Mouse (Mus musculus) forebrain, embryonic 13.5 days (tissue): ENCODE data around the gene Adipor1. TPM values are rescaled to one million over a fixed set of nuclear protein-coding genes. Genes with fewer than 3 reads are reported as not detected.

Source experiments
- ATAC-seq: fragments of 200-750 bp; cut with Nextera tagmentation; 2 replicates; pipeline ENCODE4 v1.8.0; 2017
- H3K27ac ChIP-seq: fragments of 300-500 bp; sonication (generic); 2 replicates; pipeline ENCODE4 v1.5.1; 2015; ENCODE audit warnings: inconsistent platforms, mild to moderate bottlenecking, moderate library complexity
- H3K27me3 ChIP-seq: fragments of 300-500 bp; sonication (generic); 2 replicates; pipeline ENCODE4 v1.6.1; 2015; ENCODE audit warnings: mild to moderate bottlenecking, inconsistent platforms
- H3K36me3 ChIP-seq: fragments of 300-500 bp; sonication (generic); 2 replicates; pipeline ENCODE4 v1.6.1; 2015; ENCODE audit warnings: mild to moderate bottlenecking, inconsistent platforms; ENCODE audit not compliant: poor library complexity, severe bottlenecking
- H3K4me1 ChIP-seq: fragments of 300-500 bp; sonication (generic); 2 replicates; pipeline ENCODE4 v1.6.1; 2015; ENCODE audit warnings: inconsistent platforms
- H3K4me2 ChIP-seq: fragments of 300-500 bp; sonication (generic); 2 replicates; pipeline ENCODE4 v1.6.1; 2015; ENCODE audit warnings: inconsistent platforms, mild to moderate bottlenecking, moderate library complexity
- H3K4me3 ChIP-seq: fragments of 300-500 bp; sonication (generic); 2 replicates; pipeline ENCODE4 v1.5.1; 2015; ENCODE audit warnings: mild to moderate bottlenecking, inconsistent platforms
- H3K9ac ChIP-seq: fragments of 300-500 bp; sonication (generic); 2 replicates; pipeline ENCODE4 v1.6.1; 2015; ENCODE audit warnings: mild to moderate bottlenecking, inconsistent platforms
- H3K9me3 ChIP-seq: fragments of 300-500 bp; sonication (generic); replicated peaks from 2 replicates; pipeline ENCODE4 v1.6.1; 2016; ENCODE audit warnings: inconsistent platforms
- WGBS: fragments of 180-500 bp; shearing (Covaris S2); methylation state at CpG from one replicate; pipeline ENCODE4 v1.1.7; 2015; 5-methylcytosine and 5-hydroxymethylcytosine counted together
- polyA plus RNA-seq: library from polyadenylated mRNA; unstranded; fragments of >200 nt; fragmentation: Nextera tagmentation; extraction: Ambion mirVana; gene quantifications from 2 replicates; pipeline ENCODE4 v1.2.1, GENCODE M21; 2015

Adipor1 gene
- polyA plus RNA-seq, 1 experiment from 2014 or later = 57.8 TPM

- H3K4me1 ChIP-seq = peaks cover 21% of the 10 kb centered on the region
- no peaks in the 10 kb centered on the region for H3K27me3 ChIP-seq
- no peak overlapping the region for H3K4me3 ChIP-seq
- H3K9ac ChIP-seq = no peak overlapping the region
- no peak for ATAC-seq
- H3K27ac ChIP-seq = no peak overlapping the region
- WGBS = 94% methylated on average over 7 of the region's 7 CpGs
- peaks cover 45% of the 10 kb centered on the region for H3K36me3 ChIP-seq
- no peak overlapping the region for H3K4me2 ChIP-seq
- H3K9me3 ChIP-seq = no peaks in the 10 kb centered on the region
Measured at GRCm38 (mm10) chr1:134458139-134458727, 43.1 kb downstream of the Adipor1 start.

- Histone ChIP-seq H3K9ac (no peak overlapping the region), H3K27ac (no peak overlapping the region), H3K27me3 (no peaks in the 10 kb centered on the region), H3K36me3 (peaks cover 58% of the 10 kb centered on the region), H3K4me3 (no peak overlapping the region), H3K4me2 (no peak overlapping the region), H3K9me3 (no peaks in the 10 kb centered on the region), H3K4me1 (peaks cover 15% of the 10 kb centered on the region)
- WGBS = 97% methylated on average over 1 of the region's 1 CpGs
- no peak for ATAC-seq
Measured at GRCm38 (mm10) chr1:134460294-134461284, 45.4 kb downstream of the Adipor1 start.

Other genes with a start within 250 kb of the Adipor1 start
- 2.0 and 3.2 TPM in 2 replicates for gene Chil1, start 233.2 kb upstream of the Adipor1 start, polyA plus RNA-seq
- not detected in 2 replicates for gene Mybph, start 221.9 kb upstream of the Adipor1 start, polyA plus RNA-seq
- 3.3 and 4.6 TPM in 2 replicates for gene Adora1, start 179.9 kb upstream of the Adipor1 start, polyA plus RNA-seq
- gene Myog, start 125.4 kb upstream of the Adipor1 start, polyA plus RNA-seq = not detected in 2 replicates
- 3.5 and 3.7 TPM in 2 replicates for gene Ppfia4, start 82.5 kb upstream of the Adipor1 start, polyA plus RNA-seq
- gene Tmem183a, start 53.4 kb upstream of the Adipor1 start, polyA plus RNA-seq = 126 and 131 TPM in 2 replicates
- not detected in 2 replicates for gene 4933406M09Rik, start 29.4 kb upstream of the Adipor1 start, polyA plus RNA-seq
- gene Cyb5r1, start 9.8 kb upstream of the Adipor1 start, polyA plus RNA-seq = 20.3 and 20.5 TPM in 2 replicates
- gene Klhl12, start 40.2 kb downstream of the Adipor1 start, polyA plus RNA-seq = 34.5 and 37.0 TPM in 2 replicates
- 45.4 and 46.2 TPM in 2 replicates for gene Rabif, start 79.3 kb downstream of the Adipor1 start, polyA plus RNA-seq
- gene Mgat4e, start 134.3 kb downstream of the Adipor1 start, polyA plus RNA-seq = not detected in 2 replicates
- 95.4 and 96.5 TPM in 2 replicates for gene Kdm5b, start 144.8 kb downstream of the Adipor1 start, polyA plus RNA-seq
- gene Syt2, start 231.3 kb downstream of the Adipor1 start, polyA plus RNA-seq = 1.1 TPM in 2 replicates